24 mouse cellular contexts compared by ENCODE assay signal in the genomic region with DNA sequence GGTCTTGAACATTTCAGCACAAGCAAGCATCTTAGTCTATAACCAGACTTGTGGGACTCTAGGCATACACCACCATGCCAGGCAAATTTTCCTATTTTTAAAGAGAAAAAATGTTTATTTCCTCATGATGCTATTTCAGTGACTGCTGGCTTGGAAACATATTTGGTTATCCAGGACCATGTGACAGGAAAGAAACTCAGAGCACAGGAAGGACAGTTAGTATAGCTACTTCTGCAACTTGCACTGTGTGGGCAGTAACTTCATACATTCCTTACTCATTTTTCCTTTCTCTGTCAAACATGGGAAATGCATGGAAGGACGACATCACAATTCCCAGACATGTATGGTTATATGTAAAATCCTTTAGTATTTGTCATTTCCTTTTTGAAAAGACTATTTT. TPM values are rescaled to one million over a fixed set of nuclear protein-coding genes. Genes with fewer than 3 reads are reported as not detected.
DNase-seq lines count a peak whose midpoint lies in the region; ATAC-seq lines count a peak whose summit lies in the region.
"Had no signal": no experiment of that assay in that cellular context is flagged by ENCODE, and none has a peak within 500 bp of the region (broad histone marks: within the 10 kb centered on the region; RNA-seq: fewer than 3 reads in every experiment).

No protein-coding gene starts in this region.

- H3K27ac ChIP-seq in heart, embryonic 15.5 days, result peak overlapping the region; percentile 57
- peak overlapping the region; percentile 37; the same call in 1 of the 2 replicates for H3K27ac ChIP-seq in kidney, embryonic 15.5 days
- H3K27ac ChIP-seq: embryonic facial prominence, embryonic 12.5 days; forebrain, embryonic 12.5 days; hindbrain, embryonic 12.5 days; limb, embryonic 10.5 days; neural tube, embryonic 15.5 days had no signal

- H3K4me2 ChIP-seq in heart, embryonic 15.5 days, result no peak overlapping the region
- no peak overlapping the region for H3K4me2 ChIP-seq in kidney, embryonic 15.5 days
- H3K4me2 ChIP-seq: embryonic facial prominence, embryonic 12.5 days; forebrain, embryonic 12.5 days; hindbrain, embryonic 12.5 days; liver, embryonic 11.5 days; midbrain, embryonic 11.5 days; neural tube, embryonic 15.5 days had no signal

- ATAC-seq in heart, embryonic 15.5 days (replicated peaks; ENCODE audit: insufficient number of reproducible peaks, insufficient read depth, low FRiP score, low read depth), result no peak
- ATAC-seq in kidney, embryonic 15.5 days (replicated peaks; ENCODE audit: low FRiP score), result no peak
- 0 out of 2 replicates have a peak, but pooled peaks have one; percentile 42 for ATAC-seq in common myeloid progenitor, adult 5-6 weeks (replicated peaks; ENCODE audit: low read depth, poor library complexity, severe bottlenecking)
- ATAC-seq: liver, postnatal 0 days had no signal

- intact Hi-C loops in heart, postnatal 14 days (cut with DNase I), result no loop called here

- H3K9ac ChIP-seq in heart, embryonic 15.5 days, result no peak overlapping the region
- no peak overlapping the region for H3K9ac ChIP-seq in kidney, embryonic 15.5 days
- H3K9ac ChIP-seq: embryonic facial prominence, embryonic 12.5 days; forebrain, embryonic 12.5 days; hindbrain, embryonic 12.5 days; liver, postnatal 0 days; neural tube, embryonic 15.5 days had no signal

- H3K27me3 ChIP-seq in heart, embryonic 15.5 days, result no peaks in the 10 kb centered on the region
- H3K27me3 ChIP-seq in kidney, embryonic 15.5 days, result no peaks in the 10 kb centered on the region
- H3K27me3 ChIP-seq: embryonic facial prominence, embryonic 12.5 days; forebrain, embryonic 12.5 days; hindbrain, embryonic 12.5 days; neural tube, embryonic 15.5 days had no signal

- peaks cover 63% of the 10 kb centered on the region for H3K36me3 ChIP-seq in heart, embryonic 15.5 days
- peaks cover 85% of the 10 kb centered on the region for H3K36me3 ChIP-seq in kidney, embryonic 15.5 days

- DNase-seq in heart, postnatal 14 days, result no peak
- no peak for DNase-seq in kidney, postnatal 4 days
- peak; percentile 66 for DNase-seq in 416B (ENCODE audit: low read depth)
- no peak for DNase-seq in spleen, adult 18-20 months
- DNase-seq: adrenal gland, adult 2 months; cerebellum, adult 11-12 months; cerebellum, postnatal 10 days; gastrocnemius, postnatal 25 days; kidney, adult 11 months; liver, postnatal 0 days; right cerebral cortex, adult 18-20 months; thymus, adult 18-20 months; thymus, postnatal 36 days had no signal

- H3K9me3 ChIP-seq in heart, embryonic 15.5 days (replicated peaks), result no peaks in the 10 kb centered on the region
- H3K9me3 ChIP-seq in kidney, embryonic 15.5 days (replicated peaks), result peaks cover 4% of the 10 kb centered on the region; the same call in 1 of the 2 replicates
- H3K9me3 ChIP-seq: embryonic facial prominence, embryonic 12.5 days; forebrain, embryonic 12.5 days; hindbrain, embryonic 12.5 days; limb, embryonic 10.5 days; neural tube, embryonic 15.5 days had no signal

- H3K4me3 ChIP-seq in heart, embryonic 15.5 days, result no peak overlapping the region
- H3K4me3 ChIP-seq in kidney, embryonic 15.5 days (replicated peaks), result no peak overlapping the region
- H3K4me3 ChIP-seq: embryonic facial prominence, embryonic 12.5 days; erythroblast, embryonic 14.5 days; forebrain, embryonic 12.5 days; hindbrain, embryonic 12.5 days; limb, embryonic 10.5 days; neural tube, embryonic 15.5 days had no signal

- H3K4me1 ChIP-seq in heart, embryonic 15.5 days (replicated peaks), result no peaks in the 10 kb centered on the region
- H3K4me1 ChIP-seq in kidney, embryonic 15.5 days, result no peaks in the 10 kb centered on the region
- H3K4me1 ChIP-seq: embryonic facial prominence, embryonic 12.5 days; forebrain, embryonic 12.5 days; hindbrain, embryonic 12.5 days; limb, embryonic 10.5 days; neural tube, embryonic 15.5 days had no signal

- 81% methylated on average over 1 of the region's 1 CpGs for WGBS in heart, embryonic 15.5 days
- WGBS in kidney, embryonic 15.5 days, result 89% methylated on average over 1 of the region's 1 CpGs

RNA-seq across cellular contexts. Expression of gene Vezt, which starts 36.3 kb away (rescaled TPM):
- 23.6 and 24.5 TPM in 2 replicates for polyA plus RNA-seq in heart, embryonic 15.5 days (2015; fragmentation: Nextera tagmentation; extraction: Ambion mirVana)
- 10 to 100 TPM; 34.9 to 35.3 TPM for total RNA-seq in heart, postnatal 14 days (2021)
- 23.6 TPM in 2 replicates for polyA plus RNA-seq in kidney, embryonic 15.5 days (2015; fragmentation: Nextera tagmentation; extraction: Ambion mirVana)
- total RNA-seq in common myeloid progenitor, adult 5-6 weeks (2017), result 6.0 and 14.7 TPM in 2 replicates

RNA-seq across cellular contexts. Expression of gene Fgd6, which starts 36.4 kb away (rescaled TPM):
- 2.1 and 2.3 TPM in 2 replicates for polyA plus RNA-seq in heart, embryonic 15.5 days (2015; fragmentation: Nextera tagmentation; extraction: Ambion mirVana)
- total RNA-seq in heart, postnatal 14 days (2021), result 1 to 10 TPM; 6.9 to 7.3 TPM
- polyA plus RNA-seq in kidney, embryonic 15.5 days (2015; fragmentation: Nextera tagmentation; extraction: Ambion mirVana), result 3.0 and 3.3 TPM in 2 replicates
- 1.8 and 2.7 TPM in 2 replicates for total RNA-seq in common myeloid progenitor, adult 5-6 weeks (2017)
